Mouse (Mus musculus) embryonic facial prominence, embryonic 15.5 days (tissue): ENCODE measurements at regions not wholly inside any gene's neighbourhood (a gene's known extent, or its start where the extent isn't known, plus 50 kb on each side); places are given as distances from the start of the nearest gene placed in this dataset.

Experiments used
- ATAC-seq: fragments of 200-750 bp; cut with Nextera tagmentation; 2 replicates; pipeline ENCODE4 v1.8.0; 2017; ENCODE audit warnings: low read depth, moderate TSS enrichment; ENCODE audit not compliant: insufficient number of reproducible peaks, low FRiP score, low TSS enrichment
- H3K27ac ChIP-seq: fragments of 300-500 bp; sonication (generic); replicated peaks from 2 replicates; pipeline ENCODE4 v1.5.1; 2015; ENCODE audit warnings: mild to moderate bottlenecking, inconsistent platforms
- H3K27me3 ChIP-seq: fragments of 300-500 bp; sonication (generic); 2 replicates; pipeline ENCODE4 v1.6.1; 2015; ENCODE audit warnings: inconsistent platforms
- H3K36me3 ChIP-seq: fragments of 300-500 bp; sonication (generic); 2 replicates; pipeline ENCODE4 v1.6.1; 2015; ENCODE audit warnings: mild to moderate bottlenecking, inconsistent platforms
- H3K4me1 ChIP-seq: fragments of 300-500 bp; sonication (generic); 2 replicates; pipeline ENCODE4 v1.6.1; 2015; ENCODE audit warnings: inconsistent platforms
- H3K4me2 ChIP-seq: fragments of 300-500 bp; sonication (generic); replicated peaks from 2 replicates; pipeline ENCODE4 v1.6.1; 2015; ENCODE audit warnings: mild to moderate bottlenecking, inconsistent platforms
- H3K4me3 ChIP-seq: fragments of 300-500 bp; sonication (generic); replicated peaks from 2 replicates; pipeline ENCODE4 v1.5.1; 2015; ENCODE audit warnings: mild to moderate bottlenecking, inconsistent platforms
- H3K9ac ChIP-seq: fragments of 300-500 bp; sonication (generic); 2 replicates; pipeline ENCODE4 v1.6.1; 2015; ENCODE audit warnings: inconsistent platforms
- H3K9me3 ChIP-seq: fragments of 300-500 bp; sonication (generic); replicated peaks from 2 replicates; pipeline ENCODE4 v1.6.1; 2016; ENCODE audit warnings: inconsistent platforms
- WGBS: fragments of 180-500 bp; shearing (Covaris S2); methylation state at CpG from one replicate; pipeline ENCODE4 v1.1.7; 2015; 5-methylcytosine and 5-hydroxymethylcytosine counted together

GRCm38 (mm10) chr13:100971080-100972017 is 138.1 kb upstream of the Slc30a5 start:
- WGBS: 54% methylated on average over 2 of the region's 2 CpGs
- Histone ChIP-seq H3K36me3 (no peaks in the 10 kb centered on the region), H3K4me2 (no peak overlapping the region), H3K27me3 (no peaks in the 10 kb centered on the region), H3K9ac (no peak overlapping the region), H3K4me3 (no peak overlapping the region), H3K27ac (no peak overlapping the region), H3K4me1 (no peaks in the 10 kb centered on the region), H3K9me3 (no peaks in the 10 kb centered on the region)
- no peak for ATAC-seq

- no peak overlapping the region for H3K9ac ChIP-seq
- no peaks in the 10 kb centered on the region for H3K27me3 ChIP-seq
- no peak overlapping the region for H3K4me3 ChIP-seq
- no peak overlapping the region for H3K4me2 ChIP-seq
- H3K27ac ChIP-seq: no peak overlapping the region
- 86% methylated on average over 4 of the region's 4 CpGs for WGBS
- no peaks in the 10 kb centered on the region for H3K36me3 ChIP-seq
- no peaks in the 10 kb centered on the region for H3K4me1 ChIP-seq
- ATAC-seq: no peak
- no peaks in the 10 kb centered on the region for H3K9me3 ChIP-seq
Measured at GRCm38 (mm10) chr13:100962811-100963540, 129.7 kb upstream of the Slc30a5 start.

- no peaks in the 10 kb centered on the region for H3K9me3 ChIP-seq
- 75% methylated on average over 8 of the region's 8 CpGs for WGBS
- 0 out of 2 replicates have a peak, but pooled peaks cover 6% of the 10 kb centered on the region for H3K4me1 ChIP-seq
Measured at GRCm38 (mm10) chr13:100954598-100955251, 121.5 kb upstream of the Slc30a5 start.

GRCm38 (mm10) chr13:100954106-100954505 is 120.9 kb upstream of the Slc30a5 start:
- ATAC-seq: no peak
- Histone ChIP-seq H3K4me3 (no peak overlapping the region), H3K36me3 (no peaks in the 10 kb centered on the region), H3K27me3 (no peaks in the 10 kb centered on the region), H3K27ac (no peak overlapping the region), H3K9ac (no peak overlapping the region), H3K9me3 (no peaks in the 10 kb centered on the region), H3K4me1 (0 out of 2 replicates have a peak, but pooled peaks cover 6% of the 10 kb centered on the region), H3K4me2 (no peak overlapping the region)
- WGBS: 50% methylated on average over 1 of the region's 1 CpGs

More at GRCm38 (mm10) chr13:100954598-100955251, 121.5 kb upstream of the Slc30a5 start:
- Histone ChIP-seq H3K4me3 (no peak overlapping the region), H3K27me3 (no peaks in the 10 kb centered on the region), H3K4me2 (no peak overlapping the region), H3K36me3 (no peaks in the 10 kb centered on the region), H3K9ac (no peak overlapping the region), H3K27ac (no peak overlapping the region)
- no peak for ATAC-seq

- Histone ChIP-seq H3K9ac (no peak overlapping the region), H3K4me2 (no peak overlapping the region), H3K36me3 (no peaks in the 10 kb centered on the region), H3K9me3 (no peaks in the 10 kb centered on the region), H3K4me1 (0 out of 2 replicates have a peak, but pooled peaks cover 6% of the 10 kb centered on the region), H3K27me3 (no peaks in the 10 kb centered on the region), H3K4me3 (no peak overlapping the region), H3K27ac (no peak overlapping the region)
- 85% methylated on average over 1 of the region's 1 CpGs for WGBS
- no peak for ATAC-seq
Measured at GRCm38 (mm10) chr13:100951185-100951508, 117.9 kb upstream of the Slc30a5 start.

GRCm38 (mm10) chr13:100950348-100951184 is 117.3 kb upstream of the Slc30a5 start:
- H3K27ac ChIP-seq: no peak overlapping the region
- H3K27me3 ChIP-seq: no peaks in the 10 kb centered on the region
- no peaks in the 10 kb centered on the region for H3K36me3 ChIP-seq
- no peaks in the 10 kb centered on the region for H3K9me3 ChIP-seq
- no peak overlapping the region for H3K4me3 ChIP-seq
- 52% methylated on average over 7 of the region's 7 CpGs for WGBS
- H3K4me2 ChIP-seq: no peak overlapping the region
- no peak overlapping the region for H3K9ac ChIP-seq
- no peak for ATAC-seq
- H3K4me1 ChIP-seq: 0 out of 2 replicates have a peak, but pooled peaks cover 6% of the 10 kb centered on the region

- no peak overlapping the region for H3K27ac ChIP-seq
- ATAC-seq: peak; percentile 67; the same call in 1 of the 2 replicates
Measured at GRCm38 (mm10) chr13:100943206-100943848, 110.1 kb upstream of the Slc30a5 start.

GRCm38 (mm10) chr13:100940791-100941190 is 107.6 kb upstream of the Slc30a5 start:
- H3K4me2 ChIP-seq: no peak overlapping the region
- H3K27me3 ChIP-seq: no peaks in the 10 kb centered on the region
- no peak for ATAC-seq
- WGBS: 68% methylated on average over 13 of the region's 13 CpGs
- H3K9ac ChIP-seq: no peak overlapping the region
- no peak overlapping the region for H3K27ac ChIP-seq
- no peaks in the 10 kb centered on the region for H3K9me3 ChIP-seq
- no peaks in the 10 kb centered on the region for H3K36me3 ChIP-seq
- no peak overlapping the region for H3K4me3 ChIP-seq
- 0 out of 2 replicates have a peak, but pooled peaks cover 3% of the 10 kb centered on the region for H3K4me1 ChIP-seq

More at GRCm38 (mm10) chr13:100943206-100943848, 110.1 kb upstream of the Slc30a5 start:
- H3K4me3 ChIP-seq: no peak overlapping the region
- H3K36me3 ChIP-seq: no peaks in the 10 kb centered on the region
- no peak overlapping the region for H3K4me2 ChIP-seq
- H3K27me3 ChIP-seq: no peaks in the 10 kb centered on the region
- 11% methylated on average over 5 of the region's 5 CpGs for WGBS
- H3K9ac ChIP-seq: no peak overlapping the region
- H3K9me3 ChIP-seq: no peaks in the 10 kb centered on the region
- 0 out of 2 replicates have a peak, but pooled peaks cover 3% of the 10 kb centered on the region for H3K4me1 ChIP-seq

- Histone ChIP-seq H3K9me3 (no peaks in the 10 kb centered on the region), H3K36me3 (no peaks in the 10 kb centered on the region), H3K4me2 (no peak overlapping the region), H3K27me3 (no peaks in the 10 kb centered on the region), H3K27ac (no peak overlapping the region), H3K4me3 (no peak overlapping the region), H3K4me1 (0 out of 2 replicates have a peak, but pooled peaks cover 3% of the 10 kb centered on the region), H3K9ac (no peak overlapping the region)
- 36% methylated on average over 4 of the region's 4 CpGs for WGBS
- no peak for ATAC-seq
Measured at GRCm38 (mm10) chr13:100939677-100940076, 106.5 kb upstream of the Slc30a5 start.

- Histone ChIP-seq H3K4me3 (no peak overlapping the region), H3K27me3 (no peaks in the 10 kb centered on the region), H3K4me2 (no peak overlapping the region), H3K36me3 (no peaks in the 10 kb centered on the region), H3K9me3 (no peaks in the 10 kb centered on the region), H3K9ac (no peak overlapping the region), H3K27ac (no peak overlapping the region), H3K4me1 (no peaks in the 10 kb centered on the region)
- WGBS: 83% methylated on average over 8 of the region's 8 CpGs
- ATAC-seq: no peak
Measured at GRCm38 (mm10) chr13:100933265-100933664, 100.0 kb upstream of the Slc30a5 start.
